Mouse (Mus musculus) neural tube, embryonic 13.5 days (tissue): Measurements from ENCODE around the gene Mgat5. TPM values are rescaled to one million over a fixed set of nuclear protein-coding genes. Genes with fewer than 3 reads are reported as not detected.

ENCODE experiments used
- ATAC-seq: fragments of 200-750 bp; cut with Nextera tagmentation; 2 replicates; pipeline ENCODE4 v1.8.0; 2017; ENCODE audit warnings: low read depth, mild to moderate bottlenecking, moderate TSS enrichment, moderate library complexity
- H3K27ac ChIP-seq: fragments of 300-500 bp; sonication (generic); replicated peaks from 2 replicates; pipeline ENCODE4 v1.5.1; 2015; ENCODE audit warnings: moderate library complexity, mild to moderate bottlenecking, inconsistent platforms
- H3K27me3 ChIP-seq: fragments of 300-500 bp; sonication (generic); 2 replicates; pipeline ENCODE4 v1.6.1; 2015; ENCODE audit warnings: mild to moderate bottlenecking, inconsistent platforms
- H3K36me3 ChIP-seq: fragments of 300-500 bp; sonication (generic); 2 replicates; pipeline ENCODE4 v1.6.1; 2015; ENCODE audit warnings: mild to moderate bottlenecking, inconsistent platforms
- H3K4me1 ChIP-seq: fragments of 300-500 bp; sonication (generic); replicated peaks from 2 replicates; pipeline ENCODE4 v1.6.1; 2015; ENCODE audit warnings: inconsistent platforms
- H3K4me2 ChIP-seq: fragments of 300-500 bp; sonication (generic); 2 replicates; pipeline ENCODE4 v1.6.1; 2015; ENCODE audit warnings: inconsistent platforms, mild to moderate bottlenecking, moderate library complexity
- H3K4me3 ChIP-seq: fragments of 300-500 bp; sonication (generic); 2 replicates; pipeline ENCODE4 v1.5.1; 2015; ENCODE audit warnings: mild to moderate bottlenecking, inconsistent platforms
- H3K9ac ChIP-seq: fragments of 300-500 bp; sonication (generic); 2 replicates; pipeline ENCODE4 v1.6.1; 2015; ENCODE audit warnings: moderate library complexity, mild to moderate bottlenecking, inconsistent platforms
- H3K9me3 ChIP-seq: fragments of 300-500 bp; sonication (generic); 2 replicates; pipeline ENCODE4 v1.6.1; 2016; ENCODE audit warnings: inconsistent platforms
- WGBS: fragments of 180-500 bp; shearing (Covaris S2); methylation state at CpG from one replicate; pipeline ENCODE4 v1.1.7; 2015; 5-methylcytosine and 5-hydroxymethylcytosine counted together
- polyA plus RNA-seq: library from polyadenylated mRNA; unstranded; fragments of >200 nt; fragmentation: Nextera tagmentation; extraction: Ambion mirVana; gene quantifications from 2 replicates; pipeline ENCODE4 v1.2.1, GENCODE M21; 2015

The Mgat5 gene
- polyA plus RNA-seq, 1 experiment from 2014 or later, result 11.2 TPM

DNA sequence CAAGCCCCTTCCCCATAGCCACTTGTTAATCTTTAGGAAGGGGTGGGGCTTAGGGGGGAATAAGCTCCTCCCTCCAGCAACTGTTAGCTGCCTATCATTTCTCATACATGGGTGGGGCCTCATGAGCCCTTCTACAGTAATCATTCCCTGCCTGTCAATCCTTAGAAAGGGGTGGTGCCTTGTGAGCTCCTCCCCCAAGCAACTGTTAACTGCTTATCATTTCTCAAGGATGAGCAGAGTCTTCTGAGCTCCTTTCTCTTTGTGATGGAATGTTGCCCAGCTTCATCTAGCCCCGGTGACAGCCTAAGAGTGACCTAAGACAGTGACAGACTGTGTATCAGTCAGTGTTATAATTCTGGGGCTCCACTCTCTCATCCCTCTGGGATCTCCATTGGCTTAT lies 95.0 kb downstream of the Mgat5 start:
- Histone ChIP-seq H3K4me2 (no peak overlapping the region), H3K4me1 (no peaks in the 10 kb centered on the region), H3K9me3 (no peaks in the 10 kb centered on the region), H3K36me3 (no peaks in the 10 kb centered on the region), H3K4me3 (no peak overlapping the region), H3K9ac (no peak overlapping the region), H3K27ac (no peak overlapping the region), H3K27me3 (no peaks in the 10 kb centered on the region)
- WGBS, result 87% methylated on average over 1 of the region's 1 CpGs
- ATAC-seq, result no peak; the same call in 1 of the 2 replicates

DNA sequence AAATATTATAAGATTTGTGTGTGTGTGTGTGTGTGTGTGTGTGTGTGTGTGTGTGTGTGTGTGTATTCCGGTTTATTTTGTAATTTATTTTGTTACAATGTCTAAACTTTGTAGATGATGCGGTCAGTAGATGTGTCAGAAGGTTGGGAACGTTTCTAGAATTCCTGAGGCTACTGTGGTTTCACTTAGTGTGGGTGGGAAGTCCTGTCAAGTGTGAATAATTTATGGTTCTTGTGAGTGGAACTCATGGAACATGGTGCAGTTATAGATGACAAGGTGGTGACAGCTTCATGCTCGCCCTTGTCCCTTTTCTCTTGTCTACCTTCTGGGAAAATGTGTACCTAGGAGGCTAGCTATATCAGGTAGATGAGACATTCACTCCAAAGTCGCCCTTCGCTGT lies 96.2 kb downstream of the Mgat5 start:
- ATAC-seq, result no peak
- Histone ChIP-seq H3K36me3 (no peaks in the 10 kb centered on the region), H3K4me3 (no peak overlapping the region), H3K9ac (no peak overlapping the region), H3K4me1 (no peaks in the 10 kb centered on the region), H3K27me3 (no peaks in the 10 kb centered on the region), H3K27ac (no peak overlapping the region), H3K4me2 (no peak overlapping the region), H3K9me3 (no peaks in the 10 kb centered on the region)
- 86% methylated on average over 6 of the region's 6 CpGs for WGBS

DNA sequence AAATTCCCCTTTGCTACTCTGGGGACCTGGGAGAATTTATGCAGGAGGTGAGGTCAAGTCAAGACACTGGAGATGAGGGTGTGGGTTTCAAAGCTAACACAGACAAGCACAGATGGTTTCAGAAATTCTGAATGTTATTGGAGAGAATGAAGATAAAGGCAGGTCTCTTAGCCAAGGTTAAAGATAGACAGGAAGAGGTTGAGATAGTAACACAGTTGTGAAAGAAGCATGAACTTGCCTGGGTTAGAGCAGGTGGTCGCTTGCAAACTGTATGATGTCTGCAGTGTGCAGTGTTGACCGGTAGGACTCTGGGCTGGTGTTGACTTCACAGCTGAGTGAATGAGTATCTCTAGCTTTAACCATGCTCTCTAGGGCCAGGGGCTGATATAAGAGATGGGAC lies 97.8 kb downstream of the Mgat5 start:
- Histone ChIP-seq H3K4me3 (no peak overlapping the region), H3K27ac (no peak overlapping the region), H3K4me1 (no peaks in the 10 kb centered on the region), H3K27me3 (no peaks in the 10 kb centered on the region), H3K9ac (no peak overlapping the region), H3K36me3 (no peaks in the 10 kb centered on the region), H3K9me3 (no peaks in the 10 kb centered on the region), H3K4me2 (no peak overlapping the region)
- no peak for ATAC-seq
- 95% methylated on average over 2 of the region's 2 CpGs for WGBS

DNA sequence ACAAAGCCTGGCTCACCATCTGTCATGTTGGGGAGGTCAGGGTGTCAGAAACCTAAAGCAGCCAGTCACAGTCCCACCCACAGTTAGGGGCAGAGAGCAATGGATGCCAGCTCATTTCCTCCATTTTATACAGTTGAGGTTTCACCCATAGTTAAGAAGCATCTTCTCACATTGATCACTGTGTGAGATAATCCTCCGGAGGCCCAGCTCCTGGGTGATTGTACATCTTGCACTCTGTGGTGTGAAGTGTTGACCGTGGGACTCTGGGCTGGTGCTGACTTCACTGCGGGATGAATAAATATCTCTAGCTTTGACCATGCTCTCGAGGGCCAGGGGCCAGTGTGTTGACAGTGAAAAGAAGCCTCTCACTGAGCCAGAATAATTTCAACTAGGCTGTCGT lies 99.0 kb downstream of the Mgat5 start:
- 73% methylated on average over 5 of the region's 5 CpGs for WGBS
- Histone ChIP-seq H3K27ac (no peak overlapping the region), H3K4me1 (no peaks in the 10 kb centered on the region), H3K27me3 (no peaks in the 10 kb centered on the region), H3K9me3 (no peaks in the 10 kb centered on the region), H3K9ac (no peak overlapping the region), H3K36me3 (no peaks in the 10 kb centered on the region), H3K4me2 (no peak overlapping the region), H3K4me3 (no peak overlapping the region)
- ATAC-seq, result no peak

DNA sequence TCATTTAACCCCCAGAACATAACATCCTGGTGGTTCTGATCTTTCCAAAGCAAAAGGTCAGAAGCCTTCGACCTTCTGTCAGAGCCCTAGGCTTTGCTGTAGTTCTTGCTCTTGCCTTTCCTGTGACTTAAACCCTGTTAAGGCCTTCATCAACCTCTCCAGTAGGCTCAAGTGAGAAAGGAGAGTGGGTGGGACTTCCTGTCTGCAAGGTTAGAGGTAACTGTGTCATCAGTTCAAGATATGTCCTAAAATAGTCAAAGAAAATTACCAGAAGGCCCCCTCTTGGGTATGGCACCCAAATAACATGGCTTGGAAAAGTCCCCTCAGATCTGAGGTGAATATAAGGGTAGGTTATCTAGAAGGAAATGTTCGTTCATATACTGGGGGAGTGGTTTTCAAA lies 99.5 kb downstream of the Mgat5 start:
- Histone ChIP-seq H3K9ac (no peak overlapping the region), H3K36me3 (no peaks in the 10 kb centered on the region), H3K27me3 (no peaks in the 10 kb centered on the region), H3K4me2 (no peak overlapping the region), H3K4me3 (no peak overlapping the region), H3K9me3 (no peaks in the 10 kb centered on the region), H3K27ac (no peak overlapping the region), H3K4me1 (no peaks in the 10 kb centered on the region)
- WGBS, result 90% methylated on average over 2 of the region's 2 CpGs
- no peak for ATAC-seq

DNA sequence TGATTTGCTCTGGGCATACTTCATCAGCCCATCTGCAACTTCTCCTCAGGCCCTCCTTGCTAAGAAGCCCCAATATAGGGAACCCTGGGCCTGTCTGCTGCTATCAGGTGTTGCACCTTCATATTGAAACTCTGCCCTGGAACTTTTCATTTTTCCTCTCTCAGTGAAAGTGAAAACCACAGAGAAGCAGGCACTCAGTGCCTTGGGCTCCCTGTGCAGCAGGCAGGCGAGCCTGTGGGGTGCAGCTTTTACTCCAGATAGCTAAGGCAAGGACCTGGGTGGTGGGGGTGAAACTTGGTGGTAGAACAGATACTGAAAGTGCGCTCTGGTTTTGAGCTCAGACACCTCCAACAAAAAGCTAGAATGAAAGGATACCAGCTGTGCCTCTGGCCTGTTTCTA lies 100.8 kb downstream of the Mgat5 start:
- no peak overlapping the region for H3K27ac ChIP-seq
- no peaks in the 10 kb centered on the region for H3K27me3 ChIP-seq
- no peaks in the 10 kb centered on the region for H3K9me3 ChIP-seq
- ATAC-seq, result no peak
- H3K4me1 ChIP-seq, result no peaks in the 10 kb centered on the region
- H3K4me3 ChIP-seq, result no peak overlapping the region
- H3K4me2 ChIP-seq, result no peak overlapping the region
- WGBS, result 90% methylated on average over 2 of the region's 2 CpGs
- H3K9ac ChIP-seq, result no peak overlapping the region
- no peaks in the 10 kb centered on the region for H3K36me3 ChIP-seq

DNA sequence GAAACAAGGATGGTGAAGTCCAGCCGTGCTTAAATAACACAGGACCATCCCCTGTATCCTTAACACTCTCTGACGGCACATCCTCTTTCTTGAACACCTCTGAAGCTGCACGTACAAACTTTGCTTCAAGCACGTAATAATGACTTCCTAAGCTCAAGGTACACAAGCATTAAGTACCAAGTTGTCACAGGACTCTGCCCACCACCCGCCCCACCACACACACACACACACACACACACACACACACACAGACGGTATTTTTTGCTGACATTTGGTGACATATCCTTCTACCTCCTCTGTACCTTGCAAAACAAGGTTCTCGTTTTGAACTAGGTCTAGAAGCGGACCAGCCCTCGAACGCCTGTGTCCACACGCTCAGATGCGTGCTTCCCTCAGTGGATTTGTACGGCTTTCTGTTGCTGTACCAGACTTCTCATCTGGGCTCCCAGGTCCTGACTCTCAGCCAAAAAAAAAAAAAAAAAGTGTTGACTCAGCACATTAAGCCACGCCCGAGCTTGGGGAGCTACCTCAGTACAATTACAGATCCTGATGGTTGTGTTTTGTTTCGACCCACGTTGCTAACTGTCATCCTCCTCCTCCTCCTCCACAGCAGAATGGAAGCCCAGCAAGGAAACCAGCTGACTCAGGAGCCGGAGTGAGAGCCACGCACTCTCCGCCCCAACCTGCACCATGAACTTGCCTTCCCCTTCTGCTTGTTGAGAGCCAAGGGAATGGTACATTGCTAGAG lies 101.4 kb downstream of the Mgat5 start:
- Histone ChIP-seq H3K36me3 (no peaks in the 10 kb centered on the region), H3K4me2 (no peak overlapping the region), H3K9ac (no peak overlapping the region), H3K4me3 (no peak overlapping the region), H3K4me1 (no peaks in the 10 kb centered on the region), H3K9me3 (no peaks in the 10 kb centered on the region), H3K27me3 (no peaks in the 10 kb centered on the region), H3K27ac (no peak overlapping the region)
- ATAC-seq, result no peak
- 83% methylated on average over 20 of the region's 20 CpGs for WGBS

DNA sequence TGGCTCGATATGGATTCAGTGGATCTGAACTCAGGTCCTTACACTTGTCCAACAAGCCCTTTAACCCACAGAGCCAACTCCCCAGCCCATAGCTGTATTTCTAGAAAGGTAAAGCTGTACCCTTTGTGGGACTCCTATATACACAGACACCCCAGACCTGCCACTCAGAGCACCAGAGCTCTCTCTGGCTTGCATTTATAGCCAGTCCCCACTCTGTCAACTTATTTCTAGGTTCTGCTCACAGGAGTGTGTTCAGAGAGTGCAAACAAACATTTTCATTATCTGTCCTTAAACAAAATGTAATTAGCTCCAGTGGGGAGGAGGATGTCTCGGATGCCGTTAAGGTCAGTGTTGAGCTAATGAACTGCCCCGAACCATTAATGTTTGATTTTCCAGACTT lies 102.5 kb downstream of the Mgat5 start:
- H3K4me2 ChIP-seq, result no peak overlapping the region
- no peaks in the 10 kb centered on the region for H3K27me3 ChIP-seq
- no peak for ATAC-seq
- H3K27ac ChIP-seq, result 0 out of 2 replicates have a peak overlapping the region, but pooled peaks have one; percentile 13
- no peaks in the 10 kb centered on the region for H3K4me1 ChIP-seq
- no peak overlapping the region for H3K9ac ChIP-seq
- no peaks in the 10 kb centered on the region for H3K36me3 ChIP-seq
- 70% methylated on average over 4 of the region's 4 CpGs for WGBS
- H3K9me3 ChIP-seq, result no peaks in the 10 kb centered on the region
- no peak overlapping the region for H3K4me3 ChIP-seq

DNA sequence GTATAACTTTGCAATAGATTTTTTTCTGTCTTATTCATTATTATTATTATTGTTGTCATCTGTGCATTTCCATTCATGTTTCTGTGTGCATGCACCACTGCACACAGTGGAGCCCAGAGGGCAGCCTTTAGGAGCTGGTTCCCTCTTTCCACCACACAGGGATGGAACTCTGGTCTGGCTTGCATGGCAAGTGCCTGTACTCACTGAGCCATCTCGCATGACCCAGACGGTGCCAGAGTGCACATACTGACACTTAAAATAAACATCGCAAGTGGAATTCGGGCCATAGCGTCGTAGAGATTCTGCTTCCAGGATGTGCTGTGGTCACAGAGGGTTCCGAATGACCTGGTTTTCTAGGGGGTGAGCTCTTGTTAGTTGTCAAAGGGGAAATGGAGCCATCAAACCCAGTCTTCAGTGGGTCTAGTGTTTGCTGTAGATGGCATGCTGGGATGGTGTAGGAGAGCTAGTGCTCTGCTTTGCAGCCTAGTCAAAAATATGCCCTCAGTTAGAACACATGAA lies 103.5 kb downstream of the Mgat5 start:
- Histone ChIP-seq H3K4me2 (no peak overlapping the region), H3K27me3 (no peaks in the 10 kb centered on the region), H3K9ac (no peak overlapping the region), H3K9me3 (no peaks in the 10 kb centered on the region), H3K4me1 (peaks cover 4% of the 10 kb centered on the region; the same call in 1 of the 2 replicates), H3K27ac (no peak overlapping the region; the same call in 1 of the 2 replicates), H3K4me3 (no peak overlapping the region), H3K36me3 (no peaks in the 10 kb centered on the region)
- 89% methylated on average over 7 of the region's 7 CpGs for WGBS
- ATAC-seq, result no peak

DNA sequence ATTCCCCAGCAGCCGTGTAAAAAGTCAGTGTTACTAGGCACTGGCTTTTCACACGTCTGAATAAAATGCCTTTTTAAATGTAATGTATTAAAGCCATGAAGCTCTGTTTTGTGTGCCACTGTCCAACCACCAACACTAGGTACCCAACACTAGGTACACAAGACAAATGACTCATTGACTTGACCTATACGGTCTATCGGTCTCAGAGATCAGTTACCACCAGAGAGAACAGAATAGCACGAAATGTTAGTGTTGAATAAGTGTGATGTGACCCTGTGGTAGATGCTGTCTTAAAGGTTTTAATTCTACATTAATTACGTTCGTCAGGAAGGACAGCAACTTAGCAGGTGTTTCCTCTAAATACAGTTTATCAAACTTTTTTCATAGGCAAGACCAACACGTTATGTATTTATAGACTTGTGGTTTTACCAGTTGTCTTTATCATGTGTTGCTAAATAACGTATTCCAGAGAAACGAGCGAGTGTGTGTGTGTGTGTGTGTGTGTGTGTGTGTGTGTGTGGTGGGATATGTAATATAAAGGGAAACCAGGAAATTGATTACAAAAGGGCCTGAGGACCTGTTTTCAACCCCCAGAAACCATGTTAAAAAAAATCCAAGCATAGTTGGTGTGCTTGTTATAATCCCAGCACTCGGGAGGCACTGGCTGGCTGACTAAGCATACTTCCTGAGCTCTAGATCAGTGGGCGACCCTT lies 104.3 kb downstream of the Mgat5 start:
- Histone ChIP-seq H3K4me3 (no peak overlapping the region), H3K36me3 (no peaks in the 10 kb centered on the region), H3K27ac (no peak overlapping the region), H3K27me3 (no peaks in the 10 kb centered on the region), H3K4me2 (no peak overlapping the region), H3K9me3 (no peaks in the 10 kb centered on the region), H3K9ac (no peak overlapping the region), H3K4me1 (peaks cover 13% of the 10 kb centered on the region; the same call in 1 of the 2 replicates)
- WGBS, result 95% methylated on average over 13 of the region's 13 CpGs
- ATAC-seq, result no peak

DNA sequence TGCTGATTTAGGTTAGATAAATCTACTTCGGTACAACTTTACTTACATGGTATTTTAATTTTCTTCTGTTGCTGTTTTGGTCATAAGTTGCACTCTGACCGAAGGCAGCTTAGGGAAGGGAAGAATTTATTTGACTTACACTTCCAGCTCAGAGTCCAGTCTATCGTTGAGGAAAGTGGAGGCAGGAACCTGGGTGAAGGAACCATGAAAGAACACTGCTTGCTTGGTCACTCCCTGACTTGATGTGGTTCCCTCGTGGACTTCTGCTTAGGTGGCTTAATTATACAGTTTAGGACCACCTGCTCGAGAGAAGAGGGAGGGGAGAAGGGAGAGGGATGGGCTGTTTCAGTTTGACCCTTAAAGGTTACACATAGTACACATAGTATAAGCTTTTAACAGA lies 105.2 kb downstream of the Mgat5 start:
- Histone ChIP-seq H3K4me3 (no peak overlapping the region), H3K27ac (no peak overlapping the region), H3K4me1 (peaks cover 18% of the 10 kb centered on the region; the same call in 1 of the 2 replicates), H3K9me3 (no peaks in the 10 kb centered on the region), H3K36me3 (no peaks in the 10 kb centered on the region), H3K27me3 (no peaks in the 10 kb centered on the region), H3K9ac (no peak overlapping the region), H3K4me2 (no peak overlapping the region)
- 85% methylated on average over 5 of the region's 5 CpGs for WGBS
- no peak for ATAC-seq

DNA sequence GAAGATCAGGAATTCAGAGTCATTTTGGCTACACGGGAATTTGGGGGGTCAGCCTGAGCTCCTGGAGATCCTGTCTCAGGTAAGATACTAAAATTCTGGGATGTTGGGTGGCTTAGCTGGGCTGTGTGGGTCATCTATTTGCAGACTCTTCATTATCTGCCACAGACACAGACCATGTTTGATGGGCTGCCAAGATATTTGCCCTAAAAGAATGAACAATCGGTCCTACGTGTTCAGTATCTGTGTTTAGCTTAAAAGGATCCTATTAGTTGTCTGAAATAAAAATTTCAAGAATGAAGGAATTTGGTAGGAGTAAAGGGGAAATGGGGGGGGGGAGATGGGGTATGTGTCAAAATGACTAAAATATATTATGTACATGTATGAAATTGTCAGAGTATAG lies 105.9 kb downstream of the Mgat5 start:
- Histone ChIP-seq H3K27me3 (no peaks in the 10 kb centered on the region), H3K36me3 (no peaks in the 10 kb centered on the region), H3K4me1 (peaks cover 18% of the 10 kb centered on the region; the same call in 1 of the 2 replicates), H3K4me3 (no peak overlapping the region), H3K27ac (no peak overlapping the region), H3K9ac (no peak overlapping the region), H3K4me2 (no peak overlapping the region), H3K9me3 (no peaks in the 10 kb centered on the region)
- no peak for ATAC-seq
- 89% methylated on average over 3 of the region's 3 CpGs for WGBS
